Comparison of ENCODE assay signal across 18 mouse cellular contexts in genomic region chrX:48129167-48129566, GRCm38 (mm10). TPM values are rescaled to one million over a fixed set of nuclear protein-coding genes. Genes with fewer than 3 reads are reported as not detected.
DNase-seq lines count a peak whose midpoint lies in the region; ATAC-seq lines count a peak whose summit lies in the region.
"Had no signal": no experiment of that assay in that cellular context is flagged by ENCODE, and none has a peak within 500 bp of the region (broad histone marks: within the 10 kb centered on the region; RNA-seq: fewer than 3 reads in every experiment).

No protein-coding gene starts in this region.

- 0 out of 2 replicates have a peak, but pooled peaks have one; percentile 9 for ATAC-seq in megakaryocyte, adult 5-6 weeks (ENCODE audit: poor library complexity, severe bottlenecking)
- ATAC-seq: forebrain, embryonic 14.5 days; forebrain, embryonic 16.5 days had no signal

- intact Hi-C loops in heart, postnatal 36 days (cut with DNase I): no loop called here

- peak; percentile 21 for DNase-seq in heart, adult 11 months
- no peak for DNase-seq in heart, postnatal 36 days
- DNase-seq in lung, postnatal 14 days: no peak
- DNase-seq in urinary bladder, postnatal 25 days (ENCODE audit: low spot score): no peak
- DNase-seq: adrenal gland, adult 2 months; adrenal gland, postnatal 10 days; adrenal gland, postnatal 25 days; cerebellum, adult 11 months; cerebellum, adult 18-20 months; cerebellum, adult 8-10 months; cerebellum, adult 9-11 months; cerebellum, postnatal 14 days; cerebellum, postnatal 36 days; embryo, embryonic 11 days had no signal

RNA-seq across cellular contexts. Expression of gene Sash3, which starts 17.1 kb away (rescaled TPM):
- 1 to 10 TPM; 1.6 TPM for total RNA-seq in heart, postnatal 36 days (2021)
- total RNA-seq in megakaryocyte, adult 5-6 weeks (2015): 96.3 and 105 TPM in 2 replicates
- total RNA-seq in megakaryocyte, adult 5-6 weeks (2017): 146 and 154 TPM in 2 replicates

RNA-seq across cellular contexts. Expression of gene Xpnpep2, which starts 20.6 kb away (rescaled TPM):
- 1 to 10 TPM; 1.6 to 2.8 TPM for total RNA-seq in heart, postnatal 36 days (2021)
- total RNA-seq in megakaryocyte, adult 5-6 weeks (2015): not detected in 2 replicates
- not detected in 2 replicates for total RNA-seq in megakaryocyte, adult 5-6 weeks (2017)
- total RNA-seq: common myeloid progenitor, adult 5-6 weeks had no signal

Comparison
In these comparisons a context has a peak if more than half of its experiments do, and no peak if none do; other contexts are left out.
1. RNA of gene Sash3, which starts 17.1 kb away (total RNA-seq): 96.3 to 154 TPM in megakaryocyte, adult 5-6 weeks; 1.6 TPM in heart, postnatal 36 days; every median in the first group is over 10 times any median in the second.